Mouse (Mus musculus): ENCODE data around the gene P4htm. TPM values are rescaled to one million over a fixed set of nuclear protein-coding genes. Genes with fewer than 3 reads are reported as not detected.

P4htm gene
- polyA plus RNA-seq, 1 experiment from 2014 or later = 12.2 TPM

- DNase-seq (ENCODE audit: low spot score) = no peak
- Histone ChIP-seq H3K36me3 (peaks cover 63% of the 10 kb centered on the region), H3K27ac (peak overlapping the region; percentile 45; the same call in 1 of the 2 replicates), H3K9me3 (no peaks in the 10 kb centered on the region), H3K27me3 (ENCODE audit: insufficient read depth, poor library complexity, severe bottlenecking) (peaks cover 20% of the 10 kb centered on the region), H3K4me3 (peak overlapping the region; percentile 30; the same call in 1 of the 2 replicates), H3K4me1 (replicated peaks) (peaks cover 76% of the 10 kb centered on the region)
- WGBS = 90% methylated on average over 37 of the region's 37 CpGs
Observed at GRCm38 (mm10) chr9:108575321-108576297, 21.9 kb downstream of the P4htm start.

- 90% methylated on average over 12 of the region's 12 CpGs for WGBS
- Histone ChIP-seq H3K27ac (peak overlapping the region; percentile 45), H3K4me1 (replicated peaks) (peaks cover 83% of the 10 kb centered on the region), H3K4me3 (peak overlapping the region; percentile 2; the same call in 1 of the 2 replicates), H3K36me3 (peaks cover 65% of the 10 kb centered on the region), H3K27me3 (ENCODE audit: insufficient read depth, poor library complexity, severe bottlenecking) (peaks cover 13% of the 10 kb centered on the region), H3K9me3 (no peaks in the 10 kb centered on the region)
- no peak for DNase-seq (ENCODE audit: low spot score)
Observed at GRCm38 (mm10) chr9:108574921-108575320, 22.5 kb downstream of the P4htm start.

- no peak overlapping the region for H3K27ac ChIP-seq
- H3K27me3 ChIP-seq (ENCODE audit: insufficient read depth, poor library complexity, severe bottlenecking) = 0 out of 2 replicates have a peak, but pooled peaks cover 7% of the 10 kb centered on the region
- DNase-seq (ENCODE audit: low spot score) = peak; percentile 77
- WGBS = 52% methylated on average over 26 of the region's 26 CpGs
- peaks cover 65% of the 10 kb centered on the region for H3K36me3 ChIP-seq
- peak overlapping the region; percentile 2; the same call in 1 of the 2 replicates for H3K4me3 ChIP-seq
- no peaks in the 10 kb centered on the region for H3K9me3 ChIP-seq
- H3K4me1 ChIP-seq (replicated peaks) = peaks cover 82% of the 10 kb centered on the region
Observed at GRCm38 (mm10) chr9:108573774-108574690, 23.4 kb downstream of the P4htm start.

GRCm38 (mm10) chr9:108572321-108572720 lies 25.1 kb downstream of the P4htm start:
- peaks cover 83% of the 10 kb centered on the region for H3K4me1 ChIP-seq (replicated peaks)
- H3K27me3 ChIP-seq (ENCODE audit: insufficient read depth, poor library complexity, severe bottlenecking) = 0 out of 2 replicates have a peak, but pooled peaks cover 7% of the 10 kb centered on the region
- no peaks in the 10 kb centered on the region for H3K9me3 ChIP-seq
- H3K4me3 ChIP-seq = no peak overlapping the region
- DNase-seq (ENCODE audit: low spot score) = no peak
- H3K27ac ChIP-seq = no peak overlapping the region
- WGBS = 88% methylated on average over 10 of the region's 10 CpGs
- H3K36me3 ChIP-seq = peaks cover 65% of the 10 kb centered on the region

- Histone ChIP-seq H3K4me3 (no peak overlapping the region), H3K27ac (no peak overlapping the region), H3K36me3 (peaks cover 60% of the 10 kb centered on the region), H3K4me1 (replicated peaks) (peaks cover 80% of the 10 kb centered on the region), H3K9me3 (no peaks in the 10 kb centered on the region), H3K27me3 (ENCODE audit: insufficient read depth, poor library complexity, severe bottlenecking) (0 out of 2 replicates have a peak, but pooled peaks cover 2% of the 10 kb centered on the region)
- WGBS = 94% methylated on average over 16 of the region's 16 CpGs
- no peak for DNase-seq (ENCODE audit: low spot score)
Observed at GRCm38 (mm10) chr9:108571401-108571973, 26.0 kb downstream of the P4htm start.

GRCm38 (mm10) chr9:108570207-108570896 lies 27.1 kb downstream of the P4htm start:
- peak; percentile 79 for DNase-seq (ENCODE audit: low spot score)
- 2% methylated on average over 40 of the region's 40 CpGs for WGBS
- H3K4me1 ChIP-seq (replicated peaks) = peaks cover 79% of the 10 kb centered on the region
- peaks cover 57% of the 10 kb centered on the region for H3K36me3 ChIP-seq
- H3K9me3 ChIP-seq = no peaks in the 10 kb centered on the region
- H3K27ac ChIP-seq = peak overlapping the region; percentile 86
- peak overlapping the region; percentile 81 for H3K4me3 ChIP-seq
- H3K27me3 ChIP-seq (ENCODE audit: insufficient read depth, poor library complexity, severe bottlenecking) = no peaks in the 10 kb centered on the region

GRCm38 (mm10) chr9:108569381-108570206 lies 27.9 kb downstream of the P4htm start, which contains the start of gene Dalrd3:
Dalrd3 (plus strand) TSS chr9:108569886.
- WGBS = 7% methylated on average over 42 of the region's 42 CpGs
- Histone ChIP-seq H3K27me3 (ENCODE audit: insufficient read depth, poor library complexity, severe bottlenecking) (no peaks in the 10 kb centered on the region), H3K4me3 (peak within 1 kb of the TSS; percentile 81), H3K27ac (peak within 1 kb of the TSS; percentile 94), H3K4me1 (replicated peaks) (peaks cover 72% of the 10 kb centered on the region), H3K9me3 (no peaks in the 10 kb centered on the region), H3K36me3 (peaks cover 57% of the 10 kb centered on the region)
- peak; percentile 94 for DNase-seq (ENCODE audit: low spot score)

- no peak for DNase-seq (ENCODE audit: low spot score)
- Histone ChIP-seq H3K4me1 (replicated peaks) (peaks cover 61% of the 10 kb centered on the region), H3K27ac (peak overlapping the region; percentile 94), H3K27me3 (ENCODE audit: insufficient read depth, poor library complexity, severe bottlenecking) (no peaks in the 10 kb centered on the region), H3K36me3 (peaks cover 57% of the 10 kb centered on the region), H3K4me3 (peak overlapping the region; percentile 74), H3K9me3 (no peaks in the 10 kb centered on the region)
- 78% methylated on average over 17 of the region's 17 CpGs for WGBS
Observed at GRCm38 (mm10) chr9:108568511-108568921, 29.0 kb downstream of the P4htm start.

- Histone ChIP-seq H3K27ac (peak overlapping the region; percentile 94), H3K4me1 (replicated peaks) (peaks cover 56% of the 10 kb centered on the region), H3K36me3 (peaks cover 57% of the 10 kb centered on the region), H3K9me3 (no peaks in the 10 kb centered on the region), H3K4me3 (peak overlapping the region; percentile 74), H3K27me3 (ENCODE audit: insufficient read depth, poor library complexity, severe bottlenecking) (no peaks in the 10 kb centered on the region)
- 8% methylated on average over 18 of the region's 18 CpGs for WGBS
- no peak for DNase-seq (ENCODE audit: low spot score)
Observed at GRCm38 (mm10) chr9:108567931-108568419, 29.5 kb downstream of the P4htm start.

- H3K27me3 ChIP-seq (ENCODE audit: insufficient read depth, poor library complexity, severe bottlenecking) = no peaks in the 10 kb centered on the region
- DNase-seq (ENCODE audit: low spot score) = peak; percentile 94
- H3K4me1 ChIP-seq (replicated peaks) = peaks cover 54% of the 10 kb centered on the region
- peaks cover 57% of the 10 kb centered on the region for H3K36me3 ChIP-seq
- H3K27ac ChIP-seq = peak within 1 kb of the TSS; percentile 94
- WGBS = under 1% methylated on average over 73 of the region's 73 CpGs
- H3K4me3 ChIP-seq = peak within 1 kb of the TSS; percentile 74
- no peaks in the 10 kb centered on the region for H3K9me3 ChIP-seq
Observed at GRCm38 (mm10) chr9:108566815-108567776, 30.4 kb downstream of the P4htm start, which contains the start of gene Ndufaf3. Ndufaf3 (minus strand) TSS chr9:108567434.
